10 mouse cellular contexts compared by ENCODE assay signal in the genomic region with DNA sequence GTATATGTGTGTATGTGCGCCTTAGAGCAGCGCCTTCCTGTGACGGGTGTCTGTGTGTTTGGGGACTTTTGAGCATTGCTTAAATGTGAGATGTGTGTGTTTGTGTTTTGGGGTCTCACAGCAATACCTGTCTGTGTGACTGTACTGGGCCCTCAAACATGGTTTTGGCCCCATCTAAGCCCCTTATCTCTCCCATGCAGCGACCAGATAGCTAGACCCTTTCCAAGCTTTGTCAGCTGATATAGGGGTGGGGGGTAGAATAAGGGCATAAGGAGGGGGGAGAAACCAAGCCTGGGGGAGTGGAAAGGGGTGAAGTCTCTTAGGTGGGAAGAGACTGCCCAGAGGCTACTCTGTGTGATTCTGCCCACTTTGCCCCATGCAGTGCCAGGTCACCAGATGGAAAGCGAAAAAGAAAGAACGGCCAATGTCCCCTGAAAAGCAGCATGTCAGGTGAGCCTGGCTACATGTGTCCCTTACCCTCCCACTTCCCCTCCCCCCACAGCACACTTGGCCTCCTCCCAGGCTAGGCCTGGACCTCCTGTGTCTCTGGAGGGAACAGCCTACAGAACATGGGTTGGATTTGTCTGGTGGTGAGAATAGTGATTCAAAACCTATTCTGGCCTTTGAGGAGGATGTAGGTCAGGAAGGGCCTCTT. TPM values are rescaled to one million over a fixed set of nuclear protein-coding genes. Genes with fewer than 3 reads are reported as not detected.
DNase-seq lines count a peak whose midpoint lies in the region; ATAC-seq and TF ChIP-seq lines count a peak whose summit lies in the region.
"Had no signal": no experiment of that assay in that cellular context is flagged by ENCODE, and none has a peak within 500 bp of the region (broad histone marks: within the 10 kb centered on the region; RNA-seq: fewer than 3 reads in every experiment).

No protein-coding gene starts in this region.

- no peaks in the 10 kb centered on the region for H3K9me3 ChIP-seq in heart, embryonic 12.5 days (replicated peaks)
- H3K9me3 ChIP-seq in G1E (replicated peaks) = peaks cover 3% of the 10 kb centered on the region; the same call in 1 of the 2 replicates
- H3K9me3 ChIP-seq in heart, postnatal 0 days (replicated peaks; ENCODE audit: control insufficient read depth, low read length) = no peaks in the 10 kb centered on the region
- H3K9me3 ChIP-seq in forebrain, embryonic 14.5 days (replicated peaks; ENCODE audit: control insufficient read depth, low read length) = no peaks in the 10 kb centered on the region
- H3K9me3 ChIP-seq in forebrain, embryonic 16.5 days (ENCODE audit: control insufficient read depth, low read length) = no peaks in the 10 kb centered on the region

- peaks cover 59% of the 10 kb centered on the region for H3K4me1 ChIP-seq in heart, embryonic 12.5 days (replicated peaks)
- H3K4me1 ChIP-seq in heart, adult 2 months (ENCODE audit: control insufficient read depth, insufficient read depth, low read length) = peaks cover 25% of the 10 kb centered on the region
- peaks cover 66% of the 10 kb centered on the region for H3K4me1 ChIP-seq in G1E (ENCODE audit: insufficient read depth, low read depth, low read length)
- peaks cover 54% of the 10 kb centered on the region for H3K4me1 ChIP-seq in heart, postnatal 0 days (ENCODE audit: control insufficient read depth, insufficient read depth)
- peaks cover 17% of the 10 kb centered on the region for H3K4me1 ChIP-seq in forebrain, embryonic 14.5 days (ENCODE audit: control insufficient read depth, insufficient read depth, low read length)
- H3K4me1 ChIP-seq in forebrain, embryonic 16.5 days (replicated peaks; ENCODE audit: control insufficient read depth, insufficient read depth, low read length) = peaks cover 36% of the 10 kb centered on the region

- H3K4me3 ChIP-seq in heart, embryonic 12.5 days = no peak overlapping the region
- no peak overlapping the region for H3K4me3 ChIP-seq in heart, adult 2 months
- peak overlapping the region; percentile 49; the same call in 1 of the 2 replicates for H3K4me3 ChIP-seq in G1E (ENCODE audit: low read depth, low read length)
- H3K4me3 ChIP-seq in heart, postnatal 0 days (ENCODE audit: low read depth, low read length) = no peak overlapping the region
- H3K4me3 ChIP-seq in forebrain, embryonic 14.5 days (ENCODE audit: low read depth, low read length) = no peak overlapping the region
- no peak overlapping the region for H3K4me3 ChIP-seq in forebrain, embryonic 16.5 days (replicated peaks; ENCODE audit: low read length)

- peak; percentile 45 for DNase-seq in adrenal gland, postnatal 10 days
- DNase-seq in adrenal gland, postnatal 25 days = no peak
- no peak for DNase-seq in heart, adult 2 months
- DNase-seq in G1E (ENCODE audit: low spot score) = no peak
- DNase-seq in heart, postnatal 0 days (ENCODE audit: low spot score) = no peak
- no peak for DNase-seq in forebrain, embryonic 14.5 days (ENCODE audit: low spot score)
- DNase-seq: retina, postnatal 1 day had no signal

- intact Hi-C loops in heart, adult 2 months (cut with DNase I) = loop anchor here (2.0 kb wide), 2 partner anchors 15 to 39 kb away; a partner anchor contains a TSS

- peaks cover 53% of the 10 kb centered on the region for H3K36me3 ChIP-seq in heart, embryonic 12.5 days
- peaks cover 4% of the 10 kb centered on the region for H3K36me3 ChIP-seq in heart, adult 2 months (ENCODE audit: control insufficient read depth, insufficient read depth, low read length)
- peaks cover 77% of the 10 kb centered on the region for H3K36me3 ChIP-seq in G1E (replicated peaks)
- peaks cover 46% of the 10 kb centered on the region for H3K36me3 ChIP-seq in heart, postnatal 0 days (replicated peaks; ENCODE audit: control insufficient read depth, insufficient read depth, low read length)
- H3K36me3 ChIP-seq in forebrain, embryonic 14.5 days (ENCODE audit: control insufficient read depth, insufficient read depth, low read length) = peaks cover 74% of the 10 kb centered on the region
- peaks cover 20% of the 10 kb centered on the region for H3K36me3 ChIP-seq in forebrain, embryonic 16.5 days (ENCODE audit: control insufficient read depth, insufficient read depth)

- H3K27ac ChIP-seq in heart, embryonic 12.5 days (ENCODE audit: poor library complexity, severe bottlenecking) = peak overlapping the region; percentile 13; the same call in 1 of the 2 replicates
- H3K27ac ChIP-seq in heart, adult 2 months = no peak overlapping the region; the same call in 1 of the 2 replicates
- H3K27ac ChIP-seq in heart, postnatal 0 days (ENCODE audit: low read depth) = peak overlapping the region; percentile 96
- H3K27ac ChIP-seq in forebrain, embryonic 14.5 days (ENCODE audit: low read depth, low read length) = no peak overlapping the region
- no peak overlapping the region for H3K27ac ChIP-seq in forebrain, embryonic 16.5 days (ENCODE audit: low read length)

- TF ChIP-seq POLR2A in heart, adult 2 months (IDR thresholded peaks at IDR 0.05; ENCODE audit: insufficient read depth, low read depth, low read length) = no peak

- H3K27me3 ChIP-seq in heart, embryonic 12.5 days (replicated peaks) = no peaks in the 10 kb centered on the region
- H3K27me3 ChIP-seq in heart, adult 2 months (ENCODE audit: control insufficient read depth, insufficient read depth, low read length) = no peaks in the 10 kb centered on the region
- H3K27me3 ChIP-seq in G1E (ENCODE audit: insufficient read depth, low read length) = no peaks in the 10 kb centered on the region
- no peaks in the 10 kb centered on the region for H3K27me3 ChIP-seq in heart, postnatal 0 days (ENCODE audit: control insufficient read depth, insufficient read depth, low read length)
- H3K27me3 ChIP-seq in forebrain, embryonic 14.5 days (replicated peaks; ENCODE audit: control insufficient read depth, insufficient read depth, low read length) = no peaks in the 10 kb centered on the region
- no peaks in the 10 kb centered on the region for H3K27me3 ChIP-seq in forebrain, embryonic 16.5 days (replicated peaks; ENCODE audit: control insufficient read depth, insufficient read depth, low read length)

- H3K79me2 ChIP-seq in heart, adult 2 months (replicated peaks; ENCODE audit: control insufficient read depth, insufficient read depth, low read length) = peaks cover 4% of the 10 kb centered on the region

- 74% methylated on average over 6 of the region's 6 CpGs for WGBS in heart, embryonic 12.5 days
- 69% methylated on average over 6 of the region's 6 CpGs for WGBS in heart, adult 2 months
- 81% methylated on average over 6 of the region's 6 CpGs for WGBS in heart, postnatal 0 days
- 89% methylated on average over 6 of the region's 6 CpGs for WGBS in forebrain, embryonic 14.5 days
- 94% methylated on average over 6 of the region's 6 CpGs for WGBS in forebrain, embryonic 16.5 days

- no peak for TF ChIP-seq CTCF in heart, adult 2 months (IDR thresholded peaks at IDR 0.05)
- no peak for TF ChIP-seq CTCF in G1E (IDR thresholded peaks at IDR 0.05; ENCODE audit: low read depth, low read length)
- no peak for TF ChIP-seq CTCF in heart, postnatal 0 days (IDR thresholded peaks at IDR 0.05; ENCODE audit: low read depth)

- peak overlapping the region; percentile 51; the same call in 1 of the 2 replicates for H3K9ac ChIP-seq in heart, embryonic 12.5 days
- no peak overlapping the region for H3K9ac ChIP-seq in heart, adult 2 months (ENCODE audit: low read depth, low read length)
- H3K9ac ChIP-seq in heart, postnatal 0 days (replicated peaks; ENCODE audit: low read depth, low read length) = no peak overlapping the region
- H3K9ac ChIP-seq in forebrain, embryonic 14.5 days (ENCODE audit: low read length) = no peak overlapping the region
- H3K9ac ChIP-seq in forebrain, embryonic 16.5 days (replicated peaks; ENCODE audit: low read depth, low read length) = no peak overlapping the region
- H3K9ac ChIP-seq: hindbrain, embryonic 14.5 days had no signal

- ATAC-seq in heart, embryonic 12.5 days (ENCODE audit: insufficient number of reproducible peaks, low FRiP score) = no peak
- ATAC-seq in G1E (ENCODE audit: extremely low read depth, insufficient number of reproducible peaks, low FRiP score, poor library complexity, severe bottlenecking) = no peak
- no peak for ATAC-seq in heart, postnatal 0 days (ENCODE audit: insufficient read depth, low read depth)
- ATAC-seq in forebrain, embryonic 14.5 days = no peak
- no peak for ATAC-seq in forebrain, embryonic 16.5 days

- H3K4me2 ChIP-seq in heart, embryonic 12.5 days = 0 out of 2 replicates have a peak overlapping the region, but pooled peaks have one; percentile 11
- no peak overlapping the region for H3K4me2 ChIP-seq in heart, postnatal 0 days (ENCODE audit: low read depth, low read length)
- H3K4me2 ChIP-seq in forebrain, embryonic 14.5 days (ENCODE audit: low read length) = no peak overlapping the region
- no peak overlapping the region for H3K4me2 ChIP-seq in forebrain, embryonic 16.5 days (ENCODE audit: low read length)
- H3K4me2 ChIP-seq: hindbrain, embryonic 14.5 days had no signal

- TF ChIP-seq EP300 in heart, adult 2 months (IDR thresholded peaks at IDR 0.05; ENCODE audit: insufficient read depth, low read depth, low read length) = no peak
- no peak for TF ChIP-seq EP300 in heart, postnatal 0 days (IDR thresholded peaks at IDR 0.05; ENCODE audit: low read depth)

RNA-seq across cellular contexts. Expression of a gene that starts 15.4 kb away (rescaled TPM):
- total RNA-seq in adrenal gland, postnatal 10 days (2021) = 100 to 1,000 TPM; 135 to 184 TPM
- total RNA-seq in adrenal gland, postnatal 25 days (2021) = 82.5 and 89.4 TPM in 2 replicates
- polyA plus RNA-seq in heart, embryonic 12.5 days (2016; fragmentation: Nextera tagmentation; extraction: Ambion mirVana) = 27.0 and 29.8 TPM in 2 replicates
- total RNA-seq in heart, adult 2 months (2021) = 100 to 1,000 TPM; 103 to 105 TPM
- polyA plus RNA-seq in heart, adult 2 months (2012; rRNA removed) = 89.4 and 104 TPM in 2 replicates
- 58.0 and 68.0 TPM in 2 replicates for total RNA-seq in G1E (2014; fragmentation: Nextera tagmentation)
- total RNA-seq in G1E (2017) = 20.1 and 20.3 TPM in 2 replicates
- 32.3 and 33.1 TPM in 2 replicates for polyA plus RNA-seq in G1E (2012)
- total RNA-seq in heart, postnatal 0 days (2014; rRNA removed; ENCODE audit: low replicate concordance) = 188 and 234 TPM in 2 replicates
- 40.8 and 44.0 TPM in 2 replicates for polyA plus RNA-seq in heart, postnatal 0 days (2015; fragmentation: Nextera tagmentation; extraction: Ambion mirVana)
- 164 and 199 TPM in 2 replicates for polyA plus RNA-seq in forebrain, embryonic 14.5 days (2014; fragmentation: Nextera tagmentation; extraction: Ambion mirVana)
- 177 and 182 TPM in 2 replicates for polyA plus RNA-seq in forebrain, embryonic 16.5 days (2015; fragmentation: Nextera tagmentation; extraction: Ambion mirVana)

RNA-seq across cellular contexts. Expression of a gene that starts 19.3 kb away (rescaled TPM):
- 10 to 100 TPM; 15.1 to 59.6 TPM for total RNA-seq in adrenal gland, postnatal 10 days (2021)
- total RNA-seq in adrenal gland, postnatal 25 days (2021) = 234 and 238 TPM in 2 replicates
- 6.4 TPM in 2 replicates for polyA plus RNA-seq in heart, embryonic 12.5 days (2016; fragmentation: Nextera tagmentation; extraction: Ambion mirVana)
- total RNA-seq in heart, adult 2 months (2021) = 100 to 1,000 TPM in 1 of 2 experiments, 10 to 100 TPM in 1; 35.5 to 111 TPM
- polyA plus RNA-seq in heart, adult 2 months (2012; rRNA removed) = 190 and 208 TPM in 2 replicates
- total RNA-seq in G1E (2014; fragmentation: Nextera tagmentation) (0.75 and 3.1 TPM in 2 replicates), G1E (2017) (0.93 TPM in 2 replicates)
- polyA plus RNA-seq in G1E (2012) = 2.3 TPM in 2 replicates
- 21.0 and 24.3 TPM in 2 replicates for total RNA-seq in heart, postnatal 0 days (2014; rRNA removed; ENCODE audit: low replicate concordance)
- polyA plus RNA-seq in heart, postnatal 0 days (2015; fragmentation: Nextera tagmentation; extraction: Ambion mirVana) = 10.2 and 10.7 TPM in 2 replicates
- polyA plus RNA-seq in forebrain, embryonic 14.5 days (2014; fragmentation: Nextera tagmentation; extraction: Ambion mirVana) = 2.2 and 3.1 TPM in 2 replicates
- 3.8 and 4.0 TPM in 2 replicates for polyA plus RNA-seq in forebrain, embryonic 16.5 days (2015; fragmentation: Nextera tagmentation; extraction: Ambion mirVana)

RNA-seq across cellular contexts. Expression of a gene that starts 26.6 kb away (rescaled TPM):
- 10 to 100 TPM; 40.4 to 58.0 TPM for total RNA-seq in adrenal gland, postnatal 10 days (2021)
- total RNA-seq in adrenal gland, postnatal 25 days (2021) = 40.9 and 61.5 TPM in 2 replicates
- polyA plus RNA-seq in heart, embryonic 12.5 days (2016; fragmentation: Nextera tagmentation; extraction: Ambion mirVana) = 45.9 and 48.1 TPM in 2 replicates
- 10 to 100 TPM; 41.6 to 48.1 TPM for total RNA-seq in heart, adult 2 months (2021)
- polyA plus RNA-seq in heart, adult 2 months (2012; rRNA removed) = 54.5 and 65.2 TPM in 2 replicates
- total RNA-seq in G1E (2014; fragmentation: Nextera tagmentation) (55.8 and 95.6 TPM in 2 replicates), G1E (2017) (37.8 and 39.7 TPM in 2 replicates)
- 83.8 and 109 TPM in 2 replicates for polyA plus RNA-seq in G1E (2012)
- total RNA-seq in heart, postnatal 0 days (2014; rRNA removed; ENCODE audit: low replicate concordance) = 39.9 and 48.0 TPM in 2 replicates
- 21.9 and 23.3 TPM in 2 replicates for polyA plus RNA-seq in heart, postnatal 0 days (2015; fragmentation: Nextera tagmentation; extraction: Ambion mirVana)
- polyA plus RNA-seq in forebrain, embryonic 14.5 days (2014; fragmentation: Nextera tagmentation; extraction: Ambion mirVana) = 76.0 and 85.9 TPM in 2 replicates
- polyA plus RNA-seq in forebrain, embryonic 16.5 days (2015; fragmentation: Nextera tagmentation; extraction: Ambion mirVana) = 88.8 and 93.7 TPM in 2 replicates

RNA-seq across cellular contexts. Expression of a gene that starts 39.5 kb away (rescaled TPM):
- total RNA-seq in adrenal gland, postnatal 10 days (2021) = 10 to 100 TPM; 79.4 to 88.6 TPM
- 109 and 113 TPM in 2 replicates for total RNA-seq in adrenal gland, postnatal 25 days (2021)
- polyA plus RNA-seq in heart, embryonic 12.5 days (2016; fragmentation: Nextera tagmentation; extraction: Ambion mirVana) = 20.3 and 21.4 TPM in 2 replicates
- 10 to 100 TPM; 68.9 to 75.3 TPM for total RNA-seq in heart, adult 2 months (2021)
- 21.9 and 44.4 TPM in 2 replicates for polyA plus RNA-seq in heart, adult 2 months (2012; rRNA removed)
- 38.0 and 52.2 TPM in 2 replicates for total RNA-seq in G1E (2014; fragmentation: Nextera tagmentation)
- 39.4 and 45.6 TPM in 2 replicates for total RNA-seq in G1E (2017)
- 36.5 and 44.9 TPM in 2 replicates for polyA plus RNA-seq in G1E (2012)
- total RNA-seq in heart, postnatal 0 days (2014; rRNA removed; ENCODE audit: low replicate concordance) = 47.4 and 54.6 TPM in 2 replicates
- 11.3 and 12.6 TPM in 2 replicates for polyA plus RNA-seq in heart, postnatal 0 days (2015; fragmentation: Nextera tagmentation; extraction: Ambion mirVana)
- polyA plus RNA-seq in forebrain, embryonic 14.5 days (2014; fragmentation: Nextera tagmentation; extraction: Ambion mirVana) = 19.3 and 20.5 TPM in 2 replicates
- 27.7 and 32.0 TPM in 2 replicates for polyA plus RNA-seq in forebrain, embryonic 16.5 days (2015; fragmentation: Nextera tagmentation; extraction: Ambion mirVana)

RNA-seq across cellular contexts. Expression of a gene that starts 48.9 kb away (rescaled TPM):
- 10 to 100 TPM; 31.9 to 35.7 TPM for total RNA-seq in adrenal gland, postnatal 10 days (2021)
- total RNA-seq in adrenal gland, postnatal 25 days (2021) = 37.2 and 41.5 TPM in 2 replicates
- 31.8 and 33.3 TPM in 2 replicates for polyA plus RNA-seq in heart, embryonic 12.5 days (2016; fragmentation: Nextera tagmentation; extraction: Ambion mirVana)
- 10 to 100 TPM; 18.7 to 20.7 TPM for total RNA-seq in heart, adult 2 months (2021)
- polyA plus RNA-seq in heart, adult 2 months (2012; rRNA removed) = 17.5 and 25.2 TPM in 2 replicates
- 51.8 and 64.6 TPM in 2 replicates for total RNA-seq in G1E (2014; fragmentation: Nextera tagmentation)
- total RNA-seq in G1E (2017) = 13.9 and 17.8 TPM in 2 replicates
- polyA plus RNA-seq in G1E (2012) = 37.4 and 42.7 TPM in 2 replicates
- total RNA-seq in heart, postnatal 0 days (2014; rRNA removed; ENCODE audit: low replicate concordance) = 6.8 and 9.7 TPM in 2 replicates
- polyA plus RNA-seq in heart, postnatal 0 days (2015; fragmentation: Nextera tagmentation; extraction: Ambion mirVana) = 11.6 and 11.9 TPM in 2 replicates
- polyA plus RNA-seq in forebrain, embryonic 14.5 days (2014; fragmentation: Nextera tagmentation; extraction: Ambion mirVana) = 41.0 and 45.0 TPM in 2 replicates
- polyA plus RNA-seq in forebrain, embryonic 16.5 days (2015; fragmentation: Nextera tagmentation; extraction: Ambion mirVana) = 52.5 and 54.6 TPM in 2 replicates

Comparison
In these comparisons a context has a peak if more than half of its experiments do, and no peak if none do; other contexts are left out.
1. H3K27ac ChIP-seq: peak in heart, embryonic 12.5 days (single experiment) and heart, postnatal 0 days (single experiment); none in heart, adult 2 months (single experiment), forebrain, embryonic 14.5 days (single experiment) and forebrain, embryonic 16.5 days (single experiment).
2. RNA of a gene that starts 19.3 kb away (polyA plus RNA-seq): 190 to 208 TPM in heart, adult 2 months; 10.2 to 10.7 TPM in heart, postnatal 0 days, 6.4 TPM in heart, embryonic 12.5 days, 3.8 to 4.0 TPM in forebrain, embryonic 16.5 days, 2.3 TPM in G1E and 2.2 to 3.1 TPM in forebrain, embryonic 14.5 days; every median in the first group is over 10 times any median in the second.